In genomic region chr16:22260423-22261143, GRCm38 (mm10) we compare ENCODE assay signal across 11 mouse cellular contexts. TPM values are rescaled to one million over a fixed set of nuclear protein-coding genes. Genes with fewer than 3 reads are reported as not detected.
A peak's percentile ranks its signal among the peaks of the same experiment; 100 is the strongest.
DNase-seq lines count a peak whose midpoint lies in the region; ATAC-seq and TF ChIP-seq lines count a peak whose summit lies in the region.
"Had no signal": no experiment of that assay in that cellular context is flagged by ENCODE, and none has a peak within 500 bp of the region (broad histone marks: within the 10 kb centered on the region; RNA-seq: fewer than 3 reads in every experiment).

No protein-coding gene starts in this region.

- intact Hi-C loops in gastrocnemius, adult 2 months (cut with DNase I) = loop anchor here (5.0 to 10.0 kb wide), 3 partner anchors 138 to 864 kb away; partner anchors contain the start of genes Rfc4 and Senp2

- peaks cover 74% of the 10 kb centered on the region for H3K79me2 ChIP-seq in MEL (ENCODE audit: control insufficient read depth, insufficient read depth, low read length, poor library complexity)

- H3K4me1 ChIP-seq in kidney, postnatal 0 days (replicated peaks; ENCODE audit: insufficient read depth, low read length) = peaks cover 15% of the 10 kb centered on the region; the same call in 1 of the 2 replicates
- H3K4me1 ChIP-seq in MEL (ENCODE audit: control insufficient read depth in 1 of 2, insufficient read depth in 2 of 2, low read length in 2 of 2) = peaks cover 5 to 14% of the 10 kb centered on the region in 2 experiments; a peak in 3 of 4 replicates
- H3K4me1 ChIP-seq in midbrain, embryonic 12.5 days = peaks cover 20% of the 10 kb centered on the region

- DNase-seq in gastrocnemius, adult 2 months = no peak
- no peak for DNase-seq in gastrocnemius, adult 8-10 months (ENCODE audit: low spot score in 2 of 2)
- DNase-seq in kidney, postnatal 0 days (ENCODE audit: low spot score) = no peak
- DNase-seq in kidney, adult 8-10 months = no peak
- DNase-seq in MEL (ENCODE audit: low read depth, low spot score) = no peak
- DNase-seq in cerebellum, postnatal 10 days = no peak
- no peak for DNase-seq in layer of hippocampus, adult 8-10 months (ENCODE audit: low spot score in 2 of 2)
- DNase-seq: B cell, adult 2 months; gastrocnemius, postnatal 10 days; kidney, postnatal 4 days had no signal

- ATAC-seq in kidney, postnatal 0 days (replicated peaks; ENCODE audit: low FRiP score, low read depth) = no peak
- no peak for ATAC-seq in midbrain, embryonic 12.5 days (ENCODE audit: low FRiP score, low read depth)

- H3K27ac ChIP-seq in gastrocnemius, adult 2 months = peak overlapping the region; percentile 39; the same call in 1 of the 2 replicates
- no peak overlapping the region for H3K27ac ChIP-seq in kidney, postnatal 0 days
- no peak overlapping the region for H3K27ac ChIP-seq in MEL (ENCODE audit: control insufficient read depth, low read depth, low read length)
- H3K27ac ChIP-seq in midbrain, embryonic 12.5 days (replicated peaks) = no peak overlapping the region

- H3K36me3 ChIP-seq in kidney, postnatal 0 days (ENCODE audit: insufficient read depth, low read length) = no peaks in the 10 kb centered on the region
- peaks cover 42 to 44% of the 10 kb centered on the region in 2 experiments for H3K36me3 ChIP-seq in MEL (ENCODE audit: control insufficient read depth in 1 of 2, insufficient read depth in 2 of 2, low read length in 2 of 2)
- 0 out of 2 replicates have a peak, but pooled peaks cover under 1% of the 10 kb centered on the region for H3K36me3 ChIP-seq in midbrain, embryonic 12.5 days

- TF ChIP-seq CTCF in gastrocnemius, adult 2 months (IDR thresholded peaks at IDR 0.05) = no peak
- no peak for TF ChIP-seq CTCF in kidney, postnatal 0 days (IDR thresholded peaks at IDR 0.05; ENCODE audit: low read depth)
- TF ChIP-seq CTCF in MEL (IDR thresholded peaks at IDR 0.05 in 2 of 3, conservative IDR thresholded peaks at IDR 0.05 in 1 of 3; ENCODE audit: control insufficient read depth in 1 of 3, insufficient read depth in 1 of 3, low read depth in 2 of 3, low read length in 3 of 3, poor library complexity in 1 of 3, severe bottlenecking in 1 of 3) = no peak

- no peaks in the 10 kb centered on the region for H3K9me3 ChIP-seq in kidney, postnatal 0 days (replicated peaks; ENCODE audit: low read length)
- no peaks in the 10 kb centered on the region for H3K9me3 ChIP-seq in MEL (replicated peaks; ENCODE audit: insufficient read depth, low read length)
- no peaks in the 10 kb centered on the region for H3K9me3 ChIP-seq in midbrain, embryonic 12.5 days

- WGBS in kidney, postnatal 0 days = 40% methylated on average over 3 of the region's 3 CpGs
- WGBS in midbrain, embryonic 12.5 days = 46% methylated on average over 3 of the region's 3 CpGs

- H3K27me3 ChIP-seq in kidney, postnatal 0 days (ENCODE audit: insufficient read depth, low read length) = no peaks in the 10 kb centered on the region
- no peaks in the 10 kb centered on the region for H3K27me3 ChIP-seq in MEL (ENCODE audit: control insufficient read depth in 1 of 2, insufficient read depth in 2 of 2, low read length in 2 of 2)
- no peaks in the 10 kb centered on the region for H3K27me3 ChIP-seq in midbrain, embryonic 12.5 days

- TF ChIP-seq EP300 in MEL (IDR thresholded peaks at IDR 0.05; ENCODE audit: low read depth in 1 of 2, low read length in 2 of 2) = no peak

- no peak overlapping the region for H3K9ac ChIP-seq in kidney, postnatal 0 days (ENCODE audit: low read depth, low read length)
- peak overlapping the region; percentile 32; the same call in 1 of the 2 replicates for H3K9ac ChIP-seq in MEL (ENCODE audit: control insufficient read depth, low read depth, low read length, poor library complexity, severe bottlenecking)
- no peak overlapping the region for H3K9ac ChIP-seq in midbrain, embryonic 12.5 days (replicated peaks)

- no peak for TF ChIP-seq RAD21 in MEL (IDR thresholded peaks at IDR 0.05; ENCODE audit: low read depth, low read length)

- no peak for TF ChIP-seq POLR2A in MEL (IDR thresholded peaks at IDR 0.05; ENCODE audit: control insufficient read depth in 1 of 2, insufficient read depth in 1 of 2, low read depth in 1 of 2, low read length in 2 of 2, poor library complexity in 1 of 2)

- peak overlapping the region; percentile 42 for H3K4me3 ChIP-seq in gastrocnemius, adult 2 months
- H3K4me3 ChIP-seq in kidney, postnatal 0 days (replicated peaks; ENCODE audit: low read depth, low read length) = no peak overlapping the region
- H3K4me3 ChIP-seq in MEL (ENCODE audit: control insufficient read depth in 1 of 2, insufficient read depth in 1 of 2, low read depth in 2 of 2, low read length in 2 of 2) = peak overlapping the region in 1 of 2 experiments; percentile 26; a peak in 2 of 4 replicates
- H3K4me3 ChIP-seq in midbrain, embryonic 12.5 days = no peak overlapping the region

- 0 out of 2 replicates have a peak overlapping the region, but pooled peaks have one; percentile 14 for H3K4me2 ChIP-seq in kidney, postnatal 0 days (ENCODE audit: low read length)
- peak overlapping the region; percentile 9; the same call in 1 of the 2 replicates for H3K4me2 ChIP-seq in midbrain, embryonic 12.5 days (replicated peaks)

TF ChIP-seq in MEL, 35 proteins besides CTCF, POLR2A, EP300 and RAD21:
- TF ChIP-seq ZC3H11A (IDR thresholded peaks at IDR 0.05; ENCODE audit: low read depth, low read length) = no peak
- TF ChIP-seq ZMIZ1 (IDR thresholded peaks at IDR 0.05; ENCODE audit: low read depth, low read length) = no peak
- no peak for TF ChIP-seq KAT2A (conservative IDR thresholded peaks at IDR 0.05; ENCODE audit: low read depth, low read length)
- no peak for TF ChIP-seq BHLHE40 (IDR thresholded peaks at IDR 0.05; ENCODE audit: borderline replicate concordance, low read depth, low read length)
- TF ChIP-seq MXI1 (IDR thresholded peaks at IDR 0.05; ENCODE audit: low read depth, low read length) = no peak
- TF ChIP-seq USF1 (IDR thresholded peaks at IDR 0.05; ENCODE audit: low read depth, low read length) = no peak
- TF ChIP-seq MEF2A (IDR thresholded peaks at IDR 0.05; ENCODE audit: extremely low read depth, insufficient replicate concordance, low read depth, low read length, poor library complexity, severe bottlenecking) = no peak
TF ChIP-seq in MEL: peak in this region for 0.

RNA-seq across cellular contexts. Expression of gene Tra2b, which starts 5.2 kb away (rescaled TPM):
- 10 to 100 TPM; 34.7 to 36.8 TPM for total RNA-seq in gastrocnemius, adult 2 months (2021)
- total RNA-seq in gastrocnemius, adult 8-10 months (2022) = 10 to 100 TPM; 20.1 to 28.8 (median 26.1) TPM
- 242 and 280 TPM in 2 replicates for polyA plus RNA-seq in kidney, postnatal 0 days (2015; fragmentation: Nextera tagmentation; extraction: Ambion mirVana)
- 263 and 275 TPM in 2 replicates for total RNA-seq in MEL (2012; rRNA removed)
- polyA plus RNA-seq in MEL (2012; ENCODE audit: insufficient read depth in 1 of 2, insufficient read length in 2 of 2, low read depth in 1 of 2, low replicate concordance in 2 of 2, missing spikeins in 1 of 2) = 100 to 1,000 TPM; 154 to 286 TPM
- polyA plus RNA-seq in midbrain, embryonic 12.5 days (2016; fragmentation: Nextera tagmentation; extraction: Ambion mirVana) = 417 and 418 TPM in 2 replicates
- 10 to 100 TPM; 74.6 to 85.5 (median 80.0) TPM for total RNA-seq in layer of hippocampus, adult 8-10 months (2022)
